Mouse (Mus musculus): ENCODE results near the gene Plxnb1.

DNA sequence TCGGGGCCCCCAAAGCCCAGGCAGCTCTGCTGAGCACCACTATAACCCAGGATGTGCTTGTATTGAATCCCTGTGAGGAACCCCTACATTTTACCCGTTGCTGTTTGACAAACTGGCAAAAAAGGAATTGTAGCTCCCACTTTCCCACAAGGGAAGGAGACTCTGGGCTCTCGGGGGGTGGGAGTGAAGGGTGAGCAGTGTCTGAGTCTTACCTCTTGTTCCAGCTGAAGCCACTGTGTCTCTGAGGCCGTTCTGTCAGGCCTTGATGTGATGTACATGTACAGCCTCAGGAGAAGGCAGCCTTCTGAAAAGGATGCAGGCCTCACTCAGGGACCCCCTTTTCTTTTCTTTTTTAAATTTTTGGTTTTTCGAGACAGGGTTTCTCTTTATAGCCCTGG is 34.3 kb upstream of the Plxnb1 start:
- TF ChIP-seq MAX (IDR thresholded peaks at IDR 0.05; ENCODE audit: low read length) = no peak
- TF ChIP-seq POLR2A (IDR thresholded peaks at IDR 0.05; ENCODE audit: low read depth, low read length) = no peak
- TF ChIP-seq CTCF (conservative IDR thresholded peaks at IDR 0.05 in 1 of 2, IDR thresholded peaks at IDR 0.05 in 1 of 2; ENCODE audit: low read depth in 2 of 2, low read length in 2 of 2) = no peak
- TF ChIP-seq ELF1 (IDR thresholded peaks at IDR 0.05; ENCODE audit: low read depth, low read length) = no peak
- TF ChIP-seq ETS1 (conservative IDR thresholded peaks at IDR 0.05; ENCODE audit: low read depth, low read length) = no peak
- no peak for TF ChIP-seq GABPA (IDR thresholded peaks at IDR 0.05; ENCODE audit: insufficient replicate concordance, low read depth, low read length)
- TF ChIP-seq SMC3 (IDR thresholded peaks at IDR 0.05; ENCODE audit: low read depth, low read length) = no peak
- TF ChIP-seq TBP (conservative IDR thresholded peaks at IDR 0.05; ENCODE audit: low read depth, low read length) = no peak
- no peak for TF ChIP-seq ZNF384 (IDR thresholded peaks at IDR 0.05; ENCODE audit: low read depth, low read length)
- no peak for TF ChIP-seq ZC3H11A (IDR thresholded peaks at IDR 0.05; ENCODE audit: low read depth, low read length)
- no peak for TF ChIP-seq ZKSCAN1 (IDR thresholded peaks at IDR 0.05; ENCODE audit: borderline replicate concordance, low read depth, low read length)

Data from CH12.LX (cell line).